Mouse (Mus musculus): ENCODE measurements around the gene Pramel6.
"Not testable (repeated sequence)": the region's sequence is repeated elsewhere in the genome, so short reads cannot be mapped to it uniquely, and the experiment has no call there.

Gene Pramel6

DNA sequence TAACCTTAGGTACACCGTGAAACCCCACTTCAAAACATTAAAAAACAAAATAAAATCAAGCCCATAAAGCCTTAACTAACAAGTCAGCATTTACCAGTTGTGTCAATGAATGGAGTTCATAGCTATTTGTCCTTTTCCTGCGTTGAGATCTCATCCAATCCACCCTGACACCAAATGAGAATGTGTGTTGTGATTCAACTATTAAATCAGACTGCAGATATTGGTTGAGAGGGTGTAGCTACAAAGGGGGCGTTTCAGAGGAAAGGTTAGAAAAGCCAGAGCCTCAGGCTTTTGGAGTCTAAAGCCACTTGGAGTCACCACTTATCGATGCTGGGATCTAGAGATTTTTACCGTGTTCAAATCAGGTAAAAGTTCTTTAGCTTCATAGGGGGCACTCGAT lies at the start of gene Pramel6:
Gene Pramel6 (plus strand): TSS at position 301 of the 400 bp plus-strand sequence.
- no peak for DNase-seq (ENCODE audit: low read depth, low spot score)

DNA sequence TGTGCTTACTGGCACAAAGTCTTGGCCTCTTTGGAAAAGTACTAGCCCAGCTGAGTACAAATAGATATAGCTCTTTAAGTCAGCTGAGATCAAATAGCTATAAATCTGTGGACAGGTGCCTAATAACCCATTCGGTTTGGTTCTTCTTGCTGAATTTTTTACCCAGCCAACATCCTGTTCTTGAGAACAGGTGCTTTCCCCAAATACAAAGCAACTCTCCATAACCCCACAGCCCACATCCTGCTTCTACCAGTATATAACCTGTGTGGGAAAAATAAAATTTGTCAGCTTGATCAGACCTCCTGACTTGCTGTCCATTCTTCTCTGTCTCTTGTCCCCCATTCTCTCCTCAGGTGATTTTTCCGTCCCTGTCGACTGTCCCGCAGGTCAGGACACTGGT lies 44.6 kb upstream of the Pramel6 start:
- no peak for DNase-seq (ENCODE audit: low read depth, low spot score)

DNA sequence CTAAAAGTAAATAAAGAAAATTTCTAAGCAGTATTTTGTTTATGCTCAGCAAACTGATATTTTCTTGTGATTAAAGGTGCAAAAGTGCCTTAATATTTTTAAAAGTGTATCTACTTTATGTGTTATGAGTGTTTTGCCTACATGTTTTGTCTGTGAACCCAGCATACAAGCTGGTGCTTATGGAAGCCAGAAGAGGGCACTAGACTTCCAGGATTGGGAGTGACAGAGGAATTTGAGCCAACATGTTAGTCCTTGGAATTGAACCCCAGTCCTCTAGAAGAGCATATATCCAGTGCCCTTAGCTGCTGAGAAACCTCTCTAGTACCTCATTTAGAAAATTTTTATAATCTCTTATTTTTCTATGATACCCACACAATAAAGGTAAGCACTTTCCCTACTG lies 26.2 kb upstream of the Pramel6 start:
- DNase-seq (ENCODE audit: low read depth, low spot score) = no peak

DNA sequence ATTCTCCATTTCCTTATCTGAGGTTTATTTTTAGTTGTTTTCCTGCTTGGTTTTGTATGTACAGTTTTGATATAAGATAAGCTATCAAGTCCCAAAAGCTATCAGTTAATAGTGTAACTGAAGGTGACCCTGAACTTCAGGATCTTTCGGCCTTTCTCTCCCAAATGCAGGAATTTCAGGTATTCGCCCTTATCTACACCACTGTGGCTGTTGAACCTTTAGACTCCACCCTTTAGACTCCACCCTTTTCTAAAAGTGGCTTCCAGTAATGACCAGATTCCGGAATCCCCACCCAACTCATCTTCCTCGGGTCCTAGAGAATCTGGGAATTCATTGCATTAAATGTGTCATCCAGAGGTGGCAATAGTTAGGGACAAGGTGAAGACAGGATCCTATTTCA lies 25.2 kb upstream of the Pramel6 start:
- DNase-seq (ENCODE audit: low read depth, low spot score) = no peak

DNA sequence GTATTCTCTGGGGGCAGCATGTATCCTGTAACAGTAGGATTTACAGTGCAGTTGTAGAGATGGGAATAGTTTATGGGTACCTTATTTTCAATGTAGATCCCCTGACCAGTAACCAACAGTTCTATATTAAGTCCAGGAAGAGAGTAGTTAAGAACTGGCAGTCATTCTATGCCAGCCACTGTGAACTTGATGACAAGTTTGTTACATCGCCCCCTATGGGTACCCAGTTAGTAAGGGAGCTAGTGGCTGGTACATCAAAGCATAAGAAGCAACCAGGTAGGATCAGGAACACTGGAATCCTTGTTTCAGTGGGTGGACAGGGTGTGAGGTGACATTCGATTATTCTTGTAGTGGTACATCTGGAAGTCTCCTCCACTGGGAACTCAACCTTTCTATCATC lies 24.1 kb upstream of the Pramel6 start:
- no peak for DNase-seq (ENCODE audit: low read depth, low spot score)

DNA sequence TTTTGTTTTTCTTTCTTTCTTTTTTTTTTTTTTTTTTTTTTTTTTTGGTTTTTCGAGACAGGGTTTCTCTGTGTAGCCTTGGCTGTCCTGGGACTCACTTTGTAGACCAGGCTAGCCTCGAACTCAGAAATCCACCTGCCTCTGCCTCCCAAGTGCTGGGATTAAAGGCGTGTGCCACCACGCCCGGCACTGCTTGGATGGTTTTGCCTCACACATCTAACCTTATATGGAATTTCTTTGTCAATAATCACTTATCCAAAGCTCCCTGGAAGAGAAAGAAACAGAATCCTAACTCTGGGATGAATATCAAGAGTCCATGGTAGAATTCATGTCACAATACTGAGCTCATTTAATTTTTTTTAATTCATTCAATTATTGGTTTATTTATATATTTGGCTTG lies 9.4 kb upstream of the Pramel6 start, which contains the start of gene Pramel7:
Gene Pramel7 (minus strand): TSS at position 101 of the 400 bp plus-strand sequence.
- not testable (repeated sequence) for DNase-seq (ENCODE audit: low read depth, low spot score)

DNA sequence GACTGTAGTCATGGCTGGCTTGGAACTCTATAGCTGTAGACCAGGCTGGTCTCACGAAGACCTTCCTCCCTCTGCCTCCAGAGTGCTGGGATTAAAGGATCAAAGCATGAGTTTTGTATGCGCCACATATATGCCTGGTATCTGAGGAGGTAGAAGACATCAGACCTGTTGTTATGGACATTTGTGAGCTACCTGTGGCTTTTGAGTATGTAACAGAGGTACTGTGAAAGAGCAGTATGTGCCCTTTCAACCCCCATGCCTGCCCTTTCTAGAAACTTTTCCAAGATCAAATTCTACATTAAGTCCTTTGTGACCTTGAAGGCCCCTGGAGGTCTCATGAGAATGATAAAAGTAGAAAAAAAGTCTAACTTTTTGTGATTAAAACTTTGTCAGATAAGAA lies 8.7 kb downstream of the Pramel6 start:
- DNase-seq (ENCODE audit: low read depth, low spot score) = no peak

DNA sequence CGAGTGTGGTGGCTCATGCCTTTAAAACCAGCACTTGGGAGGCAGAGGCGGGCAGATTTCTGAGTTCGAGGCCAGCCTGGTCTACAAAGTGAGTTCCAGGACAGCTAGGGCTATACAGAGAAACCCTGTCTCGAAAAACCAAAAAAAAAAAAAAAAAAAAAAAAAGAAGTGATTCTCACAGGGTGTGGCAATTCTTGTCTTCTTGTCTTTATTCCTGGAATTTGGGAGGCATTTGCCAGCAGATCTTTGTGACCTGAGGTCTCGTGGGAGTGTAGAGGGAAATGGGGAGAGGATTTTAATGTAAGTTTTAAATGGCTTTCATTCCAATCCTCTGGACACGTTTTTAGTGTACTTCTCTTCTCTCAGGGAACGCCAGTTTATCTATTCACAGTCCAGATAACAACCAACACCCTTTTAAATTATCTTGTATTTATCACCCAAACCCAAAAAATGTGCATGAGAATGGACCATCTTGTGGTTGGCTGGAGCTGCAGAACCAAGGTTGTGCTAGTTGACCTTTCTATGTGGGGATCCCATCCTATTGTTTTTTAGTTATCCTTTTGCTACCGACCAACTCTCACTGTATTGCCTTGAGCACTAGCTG lies 9.2 kb downstream of the Pramel6 start:
- DNase-seq (ENCODE audit: low read depth, low spot score) = no peak

DNA sequence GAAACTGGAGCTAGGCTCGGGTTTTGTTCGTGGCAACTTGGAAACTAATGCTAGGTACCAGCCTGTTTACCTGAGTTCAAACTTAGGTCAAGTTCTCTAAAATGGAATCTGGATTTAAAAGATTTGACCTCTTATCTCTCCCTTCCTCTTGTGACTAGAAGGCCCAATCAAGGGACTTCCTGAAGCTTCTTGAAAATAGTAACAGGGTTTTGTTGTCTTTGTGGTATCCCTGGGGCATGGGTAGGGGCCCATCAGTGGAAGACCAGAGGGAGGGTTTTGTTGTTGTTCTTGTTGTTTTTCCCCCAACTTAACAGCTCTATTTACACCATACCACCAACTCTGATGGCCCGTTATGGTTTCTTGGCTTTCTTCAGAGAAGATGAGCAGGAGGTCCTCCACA lies 10.2 kb downstream of the Pramel6 start:
- DNase-seq (ENCODE audit: low read depth, low spot score) = no peak

DNA sequence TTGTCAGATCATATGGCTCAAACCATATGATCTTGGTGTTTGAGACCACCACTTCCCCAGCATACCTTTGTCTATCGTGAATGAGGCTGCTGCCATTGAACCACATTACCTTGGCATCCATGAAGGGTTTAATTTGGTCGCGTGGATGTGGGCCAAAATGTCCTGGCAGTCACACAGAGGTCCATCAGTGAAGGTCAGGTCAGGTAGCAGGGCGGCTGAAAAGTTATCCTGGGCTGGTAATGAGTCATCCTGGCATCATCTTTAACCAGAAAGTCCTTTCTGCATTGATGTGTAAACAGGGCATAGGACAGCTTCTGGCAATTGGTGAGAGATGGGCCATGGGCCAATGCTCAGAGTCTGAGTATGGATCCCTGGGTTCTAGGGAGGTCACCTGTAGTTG lies 14.3 kb downstream of the Pramel6 start:
- DNase-seq (ENCODE audit: low read depth, low spot score) = no peak

DNA sequence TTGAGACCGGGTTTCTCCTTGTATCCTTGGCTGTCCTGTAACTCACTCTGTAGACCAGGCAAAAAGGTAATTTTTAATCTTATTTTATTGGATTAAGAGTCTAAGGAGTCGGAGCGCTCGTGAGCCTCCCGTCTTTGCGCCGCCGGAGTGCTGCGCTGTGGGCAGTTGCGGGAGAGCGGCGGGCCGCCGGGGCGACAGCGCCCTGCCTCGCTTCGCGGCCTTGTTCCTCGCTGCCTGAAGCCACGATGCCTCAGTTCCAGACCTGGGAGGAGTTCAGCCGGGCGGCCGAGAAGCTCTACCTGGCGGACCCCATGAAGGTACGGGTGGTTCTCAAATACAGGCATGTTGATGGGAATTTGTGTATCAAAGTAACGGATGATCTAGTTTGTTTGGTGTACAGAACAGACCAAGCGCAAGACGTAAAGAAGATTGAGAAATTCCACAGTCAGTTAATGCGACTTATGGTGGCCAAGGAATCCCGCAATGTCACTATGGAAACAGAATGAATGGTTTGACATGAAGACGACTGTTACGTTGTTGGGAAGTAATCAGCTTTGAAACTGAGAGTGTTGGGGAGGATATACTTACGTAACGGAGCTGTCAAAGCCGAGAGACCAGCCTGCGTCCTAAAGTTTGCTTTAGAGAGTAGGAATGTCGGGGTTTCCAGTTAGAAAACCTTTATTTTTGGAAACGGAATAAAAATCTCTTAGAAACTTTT lies 19.7 kb downstream of the Pramel6 start:
- DNase-seq (ENCODE audit: low read depth, low spot score) = not testable (repeated sequence)

DNA sequence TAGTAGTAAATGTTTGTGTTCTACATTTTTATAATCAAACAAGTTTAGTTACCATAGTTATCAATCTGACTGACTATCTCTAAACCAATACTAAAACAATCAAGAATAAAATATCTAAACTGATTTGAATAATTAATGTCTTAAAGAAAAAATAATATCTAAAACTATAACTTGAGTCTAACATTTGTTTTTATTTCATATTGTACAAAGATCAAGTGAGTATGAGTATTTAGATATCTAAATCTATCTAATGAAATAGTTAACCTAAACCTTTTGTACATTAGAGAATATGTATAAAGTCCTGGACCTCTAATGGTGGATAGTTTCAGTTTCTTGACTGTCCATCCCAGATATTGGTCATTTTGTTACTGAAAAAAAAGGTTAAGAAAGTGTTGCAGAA lies 25.1 kb downstream of the Pramel6 start, which contains the start of gene Olfr153:
Gene Olfr153 (plus strand): TSS at position 301 of the 400 bp plus-strand sequence.
- no peak for DNase-seq (ENCODE audit: low read depth, low spot score)

DNA sequence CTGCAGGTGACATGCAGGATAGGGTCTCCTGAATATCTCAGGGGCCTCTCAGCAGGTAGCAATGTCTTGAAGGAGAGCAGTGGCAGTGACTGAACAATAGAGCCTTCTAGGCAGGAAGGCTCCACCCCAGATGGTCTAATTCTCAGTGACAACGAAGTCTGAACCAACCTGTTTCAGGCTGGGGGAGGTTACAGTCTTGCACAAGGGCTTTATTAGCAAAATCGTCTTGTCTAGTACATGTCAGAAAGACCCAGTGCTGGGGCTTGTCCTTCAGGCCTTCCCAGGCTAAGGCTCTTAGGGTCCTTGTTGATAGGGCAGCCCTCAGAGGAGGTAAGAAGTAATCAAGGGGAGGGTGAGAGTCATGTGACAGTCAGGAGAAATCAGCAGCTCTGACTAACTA lies 28.5 kb downstream of the Pramel6 start:
- no peak for DNase-seq (ENCODE audit: low read depth, low spot score)

DNA sequence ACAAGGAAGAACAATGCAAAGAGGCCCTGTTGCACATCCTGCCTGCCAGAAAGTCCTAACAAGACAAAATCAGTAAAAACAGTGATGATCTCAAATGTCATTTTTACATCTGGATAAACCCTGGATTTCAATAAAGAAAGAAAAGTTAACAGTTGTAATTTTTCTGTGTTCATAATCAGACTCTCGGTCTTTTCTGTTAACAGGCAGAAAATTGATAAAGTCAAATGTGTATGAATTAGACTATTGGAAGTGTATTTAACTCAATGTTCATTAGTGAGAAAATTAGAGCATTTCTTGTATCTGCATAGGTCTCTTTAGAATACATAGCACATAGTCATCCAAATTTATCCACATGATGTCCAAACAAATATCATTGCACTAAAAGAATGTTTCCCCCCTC lies 39.1 kb downstream of the Pramel6 start, which contains the start of gene Olfr1128:
Gene Olfr1128 (minus strand): TSS at position 101 of the 400 bp plus-strand sequence.
- no peak for DNase-seq (ENCODE audit: low read depth, low spot score)
